Mouse (Mus musculus): ENCODE data around the gene Abhd6.

GRCm38 (mm10) chr14:7991108-7991776, 11.5 kb upstream of the Abhd6 start:
- TF ChIP-seq CTCF (IDR thresholded peaks at IDR 0.05; ENCODE audit: low read depth) (no peak), EP300 (optimal IDR thresholded peaks at IDR 0.05) (no peak)
